Mouse (Mus musculus) hindbrain, embryonic 16.5 days (tissue): ENCODE results near the gene St8sia1. TPM values are rescaled to one million over a fixed set of nuclear protein-coding genes. Genes with fewer than 3 reads are reported as not detected.

Experiments
- ATAC-seq: fragments of 200-750 bp; cut with Nextera tagmentation; 2 replicates; pipeline ENCODE4 v1.8.0; 2017; ENCODE audit warnings: moderate TSS enrichment, moderate library complexity
- H3K27ac ChIP-seq: fragments of 300-500 bp; sonication (generic); 2 replicates; pipeline ENCODE4 v1.5.1; 2014; ENCODE audit warnings: low read depth, mild to moderate bottlenecking, control low read depth, low read length, moderate library complexity
- H3K27me3 ChIP-seq: fragments of 300-500 bp; sonication (generic); replicated peaks from 2 replicates; pipeline ENCODE4 v1.6.1; 2014; ENCODE audit warnings: low read length; ENCODE audit not compliant: control insufficient read depth, insufficient read depth
- H3K36me3 ChIP-seq: fragments of 300-500 bp; sonication (generic); 2 replicates; pipeline ENCODE4 v1.6.1; 2014; ENCODE audit warnings: mild to moderate bottlenecking, low read length, moderate library complexity, mixed read lengths; ENCODE audit not compliant: control insufficient read depth, insufficient read depth
- H3K4me1 ChIP-seq: fragments of 300-500 bp; sonication (generic); 2 replicates; pipeline ENCODE4 v1.6.1; 2014; ENCODE audit warnings: low read depth, low read length; ENCODE audit not compliant: control insufficient read depth, insufficient read depth
- H3K4me2 ChIP-seq: fragments of 300-500 bp; sonication (generic); 2 replicates; pipeline ENCODE4 v1.6.1; 2014; ENCODE audit warnings: mild to moderate bottlenecking, low read length, control low read depth, moderate library complexity
- H3K4me3 ChIP-seq: fragments of 300-500 bp; sonication (generic); 2 replicates; pipeline ENCODE4 v1.5.1; 2014; ENCODE audit warnings: mild to moderate bottlenecking, low read length, control low read depth, moderate library complexity
- H3K9ac ChIP-seq: fragments of 300-500 bp; sonication (generic); 2 replicates; pipeline ENCODE4 v1.6.1; 2014; ENCODE audit warnings: low read depth, mild to moderate bottlenecking, control low read depth, low read length, moderate library complexity
- H3K9me3 ChIP-seq: fragments of 300-500 bp; sonication (generic); 2 replicates; pipeline ENCODE4 v1.6.1; 2014; ENCODE audit warnings: mild to moderate bottlenecking, low read length, moderate library complexity; ENCODE audit not compliant: control insufficient read depth
- WGBS: fragments of 180-500 bp; shearing (Covaris S2); extraction: QIAGEN DNeasy Blood & Tissue Kit; methylation state at CpG from one replicate; pipeline ENCODE4 v1.1.7; 2014; 5-methylcytosine and 5-hydroxymethylcytosine counted together
- polyA plus RNA-seq: library from polyadenylated mRNA; unstranded; fragments of >200 nt; fragmentation: Nextera tagmentation; extraction: Ambion mirVana; gene quantifications from 2 replicates; pipeline ENCODE4 v1.2.1, GENCODE M21; 2015

St8sia1 gene
- polyA plus RNA-seq, 1 experiment from 2014 or later, result 6.0 TPM

DNA sequence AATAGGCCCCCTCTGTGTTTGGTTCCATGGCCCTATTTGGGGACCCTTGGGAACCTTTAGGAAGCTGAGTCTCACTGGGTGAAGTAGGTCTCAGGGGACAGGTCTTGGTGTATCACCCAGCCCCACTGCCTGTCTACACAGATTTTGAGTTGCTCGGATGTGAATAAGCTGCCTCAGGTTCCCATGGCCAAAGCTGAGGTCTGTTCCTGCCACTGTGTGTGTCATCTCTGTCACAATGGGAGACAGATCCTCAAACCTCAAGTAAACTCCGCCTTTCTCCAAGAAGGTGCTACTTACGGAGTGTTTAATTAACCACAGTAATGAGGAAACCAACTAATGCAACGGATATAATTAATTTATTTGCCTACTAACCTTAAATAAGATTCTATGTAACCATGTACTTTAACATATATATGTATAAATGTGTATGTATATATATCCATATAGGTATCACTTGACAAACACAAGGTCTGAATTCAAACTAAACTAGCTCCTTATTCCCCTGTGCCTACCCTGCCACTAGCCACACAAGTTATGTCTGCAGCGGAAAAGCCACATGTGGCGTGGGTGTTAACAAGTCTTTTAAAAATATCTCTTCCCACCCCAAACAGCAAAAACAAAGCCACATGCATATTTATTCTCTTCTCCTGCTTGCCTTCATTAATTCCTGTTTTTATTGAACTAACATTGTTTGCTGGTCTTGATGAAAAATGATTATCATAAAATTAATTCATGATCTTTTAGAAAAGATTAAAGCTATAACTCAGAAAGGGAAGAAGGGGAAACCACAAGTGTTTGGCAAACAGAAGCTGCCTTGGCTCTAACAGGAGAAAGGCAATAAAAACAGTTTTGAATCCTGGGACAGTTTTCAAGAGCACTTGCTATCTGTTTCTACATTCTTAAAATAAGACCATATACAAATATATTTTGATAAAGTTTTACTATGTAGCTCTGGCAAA, 111.6 kb downstream of the St8sia1 start:
- Histone ChIP-seq H3K27me3 (no peaks in the 10 kb centered on the region), H3K27ac (no peak overlapping the region), H3K9me3 (no peaks in the 10 kb centered on the region), H3K4me3 (no peak overlapping the region), H3K4me2 (no peak overlapping the region), H3K4me1 (no peaks in the 10 kb centered on the region), H3K9ac (no peak overlapping the region), H3K36me3 (no peaks in the 10 kb centered on the region)
- WGBS, result 83% methylated on average over 6 of the region's 6 CpGs
- no peak for ATAC-seq

DNA sequence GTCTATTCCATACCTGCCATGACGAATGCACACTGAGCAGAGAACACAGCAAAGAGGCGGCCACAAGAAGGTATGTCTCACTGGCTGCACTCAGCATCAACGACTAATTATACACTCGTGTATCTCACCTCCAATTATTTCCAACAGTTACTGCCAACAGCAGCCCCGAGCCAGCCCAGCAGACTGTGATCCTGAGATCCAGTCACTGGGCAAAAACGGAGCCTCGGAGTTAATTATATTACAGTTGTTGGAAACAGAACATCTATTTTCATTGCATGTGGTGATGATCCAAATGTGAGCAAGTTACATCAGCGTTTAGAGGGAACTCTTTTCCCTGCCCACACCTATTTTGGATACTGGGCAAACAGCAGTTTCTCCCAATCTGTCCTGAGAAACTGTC, 113.8 kb downstream of the St8sia1 start:
- H3K4me1 ChIP-seq, result no peaks in the 10 kb centered on the region
- H3K27ac ChIP-seq, result no peak overlapping the region
- H3K9me3 ChIP-seq, result no peaks in the 10 kb centered on the region
- H3K27me3 ChIP-seq, result no peaks in the 10 kb centered on the region
- 63% methylated on average over 8 of the region's 8 CpGs for WGBS
- no peak overlapping the region for H3K4me3 ChIP-seq
- ATAC-seq, result no peak; the same call in 1 of the 2 replicates
- no peaks in the 10 kb centered on the region for H3K36me3 ChIP-seq
- no peak overlapping the region for H3K9ac ChIP-seq
- H3K4me2 ChIP-seq, result no peak overlapping the region

DNA sequence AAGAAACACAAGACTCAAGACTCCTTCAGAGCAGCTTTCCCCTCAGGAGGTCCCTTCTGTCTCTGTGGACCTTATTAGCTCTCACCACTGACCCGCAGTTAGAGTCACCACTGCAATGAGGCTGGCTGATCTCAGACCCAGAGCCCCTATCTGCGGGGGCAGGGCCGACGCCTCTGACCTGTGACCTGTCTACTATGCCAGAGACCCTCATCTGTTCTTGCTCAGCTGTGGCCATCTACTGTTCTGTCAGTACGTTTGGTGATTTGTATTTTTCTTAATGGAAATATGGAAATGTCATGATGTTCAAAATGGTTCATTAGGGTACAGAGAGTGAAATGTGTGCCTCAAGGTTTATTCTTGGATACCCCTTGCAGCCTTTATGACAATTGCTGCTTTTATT, 114.9 kb downstream of the St8sia1 start:
- no peaks in the 10 kb centered on the region for H3K27me3 ChIP-seq
- no peak for ATAC-seq
- H3K9me3 ChIP-seq, result no peaks in the 10 kb centered on the region
- no peak overlapping the region for H3K9ac ChIP-seq
- no peak overlapping the region for H3K4me2 ChIP-seq
- H3K4me1 ChIP-seq, result no peaks in the 10 kb centered on the region
- WGBS, result 63% methylated on average over 5 of the region's 5 CpGs
- no peak overlapping the region for H3K27ac ChIP-seq
- H3K36me3 ChIP-seq, result no peaks in the 10 kb centered on the region
- no peak overlapping the region for H3K4me3 ChIP-seq

DNA sequence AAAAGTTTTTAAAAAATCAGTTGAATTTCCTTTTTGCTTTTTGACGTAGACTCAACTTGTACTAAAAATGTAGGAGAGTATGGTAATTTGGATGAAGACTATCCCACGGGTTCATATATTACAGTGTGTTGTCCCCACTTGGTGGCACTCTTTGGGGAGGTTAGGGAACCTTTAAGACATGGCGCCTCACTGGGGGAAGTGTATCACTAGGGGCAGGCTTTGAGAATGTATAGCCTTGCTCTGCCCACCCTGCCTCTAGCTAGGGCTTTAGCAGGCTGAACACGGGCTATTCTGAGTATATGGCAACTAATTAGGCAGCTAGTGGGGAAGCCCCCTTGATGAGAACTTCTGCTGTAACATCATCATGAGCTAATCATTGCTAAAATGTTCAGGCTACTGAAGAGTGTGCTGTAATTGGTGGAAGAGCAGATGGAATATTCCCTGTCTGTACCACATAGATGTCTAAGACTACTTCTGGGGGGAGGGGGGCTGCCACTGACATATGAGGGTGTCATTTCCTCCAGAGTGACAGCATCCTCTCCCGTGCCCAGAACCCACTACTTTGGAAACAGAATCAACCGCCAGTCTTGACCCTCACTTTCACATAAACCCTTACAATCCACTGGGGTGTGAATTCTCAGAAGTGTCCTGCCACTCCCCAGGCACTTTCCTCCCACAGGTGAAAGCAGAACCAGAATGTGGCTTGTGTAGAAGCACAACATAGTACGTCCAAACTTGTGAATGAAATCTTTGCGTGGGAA, 116.2 kb downstream of the St8sia1 start:
- H3K36me3 ChIP-seq, result no peaks in the 10 kb centered on the region
- no peak overlapping the region for H3K4me3 ChIP-seq
- H3K4me1 ChIP-seq, result no peaks in the 10 kb centered on the region
- no peaks in the 10 kb centered on the region for H3K27me3 ChIP-seq
- WGBS, result 85% methylated on average over 8 of the region's 8 CpGs
- no peak overlapping the region for H3K27ac ChIP-seq
- no peaks in the 10 kb centered on the region for H3K9me3 ChIP-seq
- H3K4me2 ChIP-seq, result no peak overlapping the region
- no peak for ATAC-seq
- H3K9ac ChIP-seq, result no peak overlapping the region

- no peaks in the 10 kb centered on the region for H3K36me3 ChIP-seq
- 75% methylated on average over 4 of the region's 4 CpGs for WGBS
- ATAC-seq, result no peak
- H3K27ac ChIP-seq, result no peak overlapping the region
- no peaks in the 10 kb centered on the region for H3K4me1 ChIP-seq
- H3K4me2 ChIP-seq, result no peak overlapping the region
- H3K9me3 ChIP-seq, result no peaks in the 10 kb centered on the region
- no peak overlapping the region for H3K9ac ChIP-seq
- H3K4me3 ChIP-seq, result no peak overlapping the region
- H3K27me3 ChIP-seq, result no peaks in the 10 kb centered on the region
Observed at GRCm38 (mm10) chr6:142846855-142847254, 117.4 kb downstream of the St8sia1 start.

DNA sequence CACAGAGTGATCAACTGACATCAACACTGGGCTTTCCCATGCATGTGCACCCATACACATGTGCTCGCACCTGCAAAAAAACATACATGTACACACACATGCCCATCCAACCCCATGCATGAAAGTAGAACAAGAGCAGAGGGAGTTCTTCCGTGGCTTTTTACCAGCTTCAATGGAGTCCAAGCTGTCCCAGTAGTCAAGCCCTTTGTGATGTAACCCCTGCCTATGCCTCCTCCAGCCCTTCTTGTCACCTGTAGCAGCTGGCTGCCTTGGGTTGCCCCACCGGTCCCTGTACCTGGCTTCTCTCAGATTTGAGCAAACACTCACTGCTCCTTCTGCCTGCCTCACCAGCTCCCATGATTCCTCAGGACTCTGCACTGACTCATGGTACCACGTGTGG, 119.2 kb downstream of the St8sia1 start:
- H3K27ac ChIP-seq, result no peak overlapping the region
- no peak overlapping the region for H3K9ac ChIP-seq
- H3K4me3 ChIP-seq, result no peak overlapping the region
- ATAC-seq, result no peak
- no peaks in the 10 kb centered on the region for H3K36me3 ChIP-seq
- 84% methylated on average over 4 of the region's 4 CpGs for WGBS
- no peak overlapping the region for H3K4me2 ChIP-seq
- H3K9me3 ChIP-seq, result no peaks in the 10 kb centered on the region
- no peaks in the 10 kb centered on the region for H3K4me1 ChIP-seq
- H3K27me3 ChIP-seq, result no peaks in the 10 kb centered on the region

GRCm38 (mm10) chr6:142844061-142844460, 120.2 kb downstream of the St8sia1 start:
- Histone ChIP-seq H3K4me2 (no peak overlapping the region), H3K36me3 (no peaks in the 10 kb centered on the region), H3K4me3 (no peak overlapping the region), H3K9ac (no peak overlapping the region), H3K27me3 (no peaks in the 10 kb centered on the region), H3K4me1 (no peaks in the 10 kb centered on the region), H3K27ac (no peak overlapping the region), H3K9me3 (no peaks in the 10 kb centered on the region)
- WGBS, result 95% methylated on average over 4 of the region's 4 CpGs
- no peak for ATAC-seq

DNA sequence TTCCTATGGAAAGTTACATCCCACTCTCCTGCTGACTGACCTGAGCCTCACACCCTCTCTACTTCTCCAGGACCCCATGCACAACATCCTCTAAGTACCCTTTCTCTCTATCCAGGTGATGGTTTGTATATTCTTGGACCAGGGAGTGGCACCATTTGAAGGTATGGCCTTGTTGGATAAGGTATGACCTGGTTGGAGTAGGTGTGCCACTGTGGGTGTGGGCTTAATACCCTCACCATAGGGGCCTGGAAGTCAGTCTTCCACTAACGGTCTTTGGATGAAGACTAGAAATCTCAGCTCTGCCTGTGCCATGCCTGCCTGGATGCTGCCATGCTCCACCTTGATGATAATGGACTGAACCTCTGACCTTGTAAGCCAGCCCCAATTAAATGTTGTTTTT, 125.8 kb downstream of the St8sia1 start:
- Histone ChIP-seq H3K4me1 (no peaks in the 10 kb centered on the region), H3K9me3 (no peaks in the 10 kb centered on the region), H3K4me2 (no peak overlapping the region), H3K27me3 (no peaks in the 10 kb centered on the region), H3K4me3 (no peak overlapping the region), H3K9ac (no peak overlapping the region), H3K27ac (no peak overlapping the region), H3K36me3 (no peaks in the 10 kb centered on the region)
- ATAC-seq, result no peak
- WGBS, result 93% methylated on average over 1 of the region's 1 CpGs

DNA sequence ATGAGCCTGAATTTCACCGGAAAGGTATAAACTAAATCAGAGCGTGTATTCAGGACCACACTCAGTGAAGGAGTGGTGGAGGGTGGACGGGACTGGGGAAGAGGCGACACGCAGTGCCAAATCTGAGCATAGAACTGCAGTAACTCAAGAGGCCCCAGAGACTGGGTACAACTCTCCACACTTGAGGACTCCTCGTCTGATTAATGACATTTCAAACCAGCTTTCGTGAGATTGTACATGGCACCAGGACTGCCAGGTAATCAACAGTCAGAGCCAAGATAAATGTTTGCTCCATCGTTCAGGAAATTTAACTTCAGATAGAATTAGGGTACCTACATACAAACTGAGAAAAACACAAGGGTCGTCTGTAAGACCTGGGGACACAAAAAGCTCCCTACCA, 126.9 kb downstream of the St8sia1 start:
- H3K4me3 ChIP-seq, result no peak overlapping the region
- WGBS, result 72% methylated on average over 9 of the region's 9 CpGs
- no peaks in the 10 kb centered on the region for H3K36me3 ChIP-seq
- no peak overlapping the region for H3K4me2 ChIP-seq
- H3K4me1 ChIP-seq, result no peaks in the 10 kb centered on the region
- H3K9ac ChIP-seq, result no peak overlapping the region
- H3K27ac ChIP-seq, result no peak overlapping the region
- H3K9me3 ChIP-seq, result no peaks in the 10 kb centered on the region
- no peak for ATAC-seq
- H3K27me3 ChIP-seq, result no peaks in the 10 kb centered on the region
